Mouse (Mus musculus) kidney, adult 9 months (tissue): ENCODE measurements around the gene Hrk.

Source experiments
- DNase-seq: peaks from one replicate; pipeline ENCODE4 v3.0.0; 2022

Hrk gene

GRCm38 (mm10) chr5:118230071-118230611 is 65.7 kb downstream of the Hrk start:
- DNase-seq: no peak

GRCm38 (mm10) chr5:118236891-118237290 is 72.4 kb downstream of the Hrk start:
- no peak for DNase-seq
